Mouse (Mus musculus): ENCODE measurements around the gene Arntl. TPM values are rescaled to one million over a fixed set of nuclear protein-coding genes. Genes with fewer than 3 reads are reported as not detected.
A peak's percentile ranks its signal among the peaks of the same experiment; 100 is the strongest.

Arntl gene
- polyA plus RNA-seq, 1 experiment from 2014 or later: 7.9 TPM

DNA sequence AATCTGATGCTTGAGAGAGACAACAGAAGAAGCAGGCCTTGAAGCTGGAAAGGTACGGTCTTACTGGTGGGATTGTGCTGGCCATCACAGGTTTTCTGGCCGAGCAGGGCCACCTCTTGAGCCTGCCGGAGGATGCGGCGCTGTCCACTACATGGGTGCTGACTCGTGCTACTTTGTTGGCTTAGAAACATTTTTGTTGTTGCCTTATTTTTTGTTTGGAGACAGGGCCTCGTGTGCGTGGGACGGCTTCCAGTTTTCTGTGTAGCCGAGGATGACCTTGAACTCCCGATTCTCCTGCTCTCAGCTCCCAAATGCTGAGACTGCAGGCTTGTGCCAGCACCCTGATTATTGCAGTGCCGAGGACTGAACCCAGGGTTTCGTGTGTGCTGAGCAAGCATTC lies 12.2 kb downstream of the Arntl start:
- H3K27me3 ChIP-seq (replicated peaks; ENCODE audit: control insufficient read depth, insufficient read depth, low read length): no peaks in the 10 kb centered on the region
- no peaks in the 10 kb centered on the region for H3K36me3 ChIP-seq (ENCODE audit: control insufficient read depth, insufficient read depth, low read length)
- 59% methylated on average over 13 of the region's 13 CpGs for WGBS
- ATAC-seq (replicated peaks; ENCODE audit: low FRiP score, low TSS enrichment, low read depth) (no peak), DNase-seq (ENCODE audit: low spot score) (peak; percentile 74)
- no peak overlapping the region for H3K27ac ChIP-seq (ENCODE audit: low read depth)
- H3K9me3 ChIP-seq (ENCODE audit: control insufficient read depth, low read length): no peaks in the 10 kb centered on the region
- no peak overlapping the region for H3K4me3 ChIP-seq (ENCODE audit: low read depth, low read length)
- peaks cover 6% of the 10 kb centered on the region for H3K4me1 ChIP-seq (replicated peaks; ENCODE audit: control insufficient read depth, insufficient read depth, low read length)
- no peak overlapping the region for H3K4me2 ChIP-seq (ENCODE audit: low read length)
- no peak overlapping the region for H3K9ac ChIP-seq (ENCODE audit: low read length)

DNA sequence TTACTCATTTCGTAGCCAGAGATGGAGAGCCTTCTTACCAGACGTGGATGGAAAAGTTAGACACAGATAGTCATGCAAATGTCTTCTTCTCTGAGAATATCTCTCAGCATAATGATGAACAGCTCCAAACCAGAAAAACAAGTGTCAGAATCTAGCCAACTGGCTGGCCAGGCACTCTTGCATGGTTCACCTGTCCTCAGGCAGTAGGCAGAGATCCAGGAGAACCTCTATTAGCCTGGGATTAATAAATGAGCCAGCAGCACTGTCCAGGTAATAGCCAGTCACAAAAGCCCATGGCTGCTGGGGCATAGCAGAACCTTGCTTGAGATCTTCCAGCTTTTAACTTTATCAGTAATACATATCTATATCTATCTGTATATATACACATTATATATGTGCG lies 12.6 kb downstream of the Arntl start:
- no peak overlapping the region for H3K4me3 ChIP-seq (ENCODE audit: low read depth, low read length)
- no peak for ATAC-seq (replicated peaks; ENCODE audit: low FRiP score, low TSS enrichment, low read depth)
- peaks cover 1% of the 10 kb centered on the region; the same call in 1 of the 2 replicates for H3K4me1 ChIP-seq (replicated peaks; ENCODE audit: control insufficient read depth, insufficient read depth, low read length)
- H3K27me3 ChIP-seq (replicated peaks; ENCODE audit: control insufficient read depth, insufficient read depth, low read length): no peaks in the 10 kb centered on the region
- no peak for DNase-seq (ENCODE audit: low spot score)
- no peak overlapping the region for H3K4me2 ChIP-seq (ENCODE audit: low read length)
- no peak overlapping the region for H3K27ac ChIP-seq (ENCODE audit: low read depth)
- WGBS: 86% methylated on average over 3 of the region's 3 CpGs
- H3K36me3 ChIP-seq (ENCODE audit: control insufficient read depth, insufficient read depth, low read length): no peaks in the 10 kb centered on the region
- H3K9me3 ChIP-seq (ENCODE audit: control insufficient read depth, low read length): no peaks in the 10 kb centered on the region
- H3K9ac ChIP-seq (ENCODE audit: low read length): no peak overlapping the region

DNA sequence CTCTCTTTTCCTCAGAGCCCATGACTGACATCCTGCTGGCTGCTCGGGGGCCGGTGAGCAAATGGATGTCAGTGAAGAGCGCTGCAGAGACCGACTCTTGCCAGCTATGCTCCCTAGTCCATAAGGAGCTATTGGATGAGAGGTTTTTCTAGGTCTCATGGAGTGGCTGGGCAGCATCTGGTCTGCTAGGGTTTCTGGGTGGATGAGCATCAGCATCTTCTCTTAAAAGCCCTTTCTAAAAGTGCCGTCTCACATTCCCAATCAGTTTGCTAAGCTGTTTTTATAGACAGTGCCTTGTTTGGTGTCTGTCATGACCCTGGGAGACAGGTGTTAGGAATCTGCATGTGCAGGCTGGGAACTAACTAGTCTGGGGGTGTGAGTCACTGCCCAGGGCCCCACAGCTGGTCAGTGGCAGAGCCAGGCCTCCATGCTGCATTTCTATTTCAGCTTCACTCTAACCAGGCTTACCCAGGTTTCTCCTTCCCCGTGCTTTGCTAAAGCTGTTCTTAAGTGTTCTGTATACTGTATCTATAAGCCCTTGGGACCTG lies 13.5 kb downstream of the Arntl start:
- H3K9me3 ChIP-seq (ENCODE audit: control insufficient read depth, low read length): no peaks in the 10 kb centered on the region
- WGBS: 72% methylated on average over 6 of the region's 6 CpGs
- H3K27ac ChIP-seq (ENCODE audit: low read depth): no peak overlapping the region
- no peaks in the 10 kb centered on the region for H3K27me3 ChIP-seq (replicated peaks; ENCODE audit: control insufficient read depth, insufficient read depth, low read length)
- ATAC-seq (replicated peaks; ENCODE audit: low FRiP score, low TSS enrichment, low read depth): no peak
- H3K9ac ChIP-seq (ENCODE audit: low read length): no peak overlapping the region
- H3K4me3 ChIP-seq (ENCODE audit: low read depth, low read length): no peak overlapping the region
- no peaks in the 10 kb centered on the region for H3K4me1 ChIP-seq (replicated peaks; ENCODE audit: control insufficient read depth, insufficient read depth, low read length)
- no peaks in the 10 kb centered on the region for H3K36me3 ChIP-seq (ENCODE audit: control insufficient read depth, insufficient read depth, low read length)
- DNase-seq (ENCODE audit: low spot score): no peak
- H3K4me2 ChIP-seq (ENCODE audit: low read length): no peak overlapping the region

DNA sequence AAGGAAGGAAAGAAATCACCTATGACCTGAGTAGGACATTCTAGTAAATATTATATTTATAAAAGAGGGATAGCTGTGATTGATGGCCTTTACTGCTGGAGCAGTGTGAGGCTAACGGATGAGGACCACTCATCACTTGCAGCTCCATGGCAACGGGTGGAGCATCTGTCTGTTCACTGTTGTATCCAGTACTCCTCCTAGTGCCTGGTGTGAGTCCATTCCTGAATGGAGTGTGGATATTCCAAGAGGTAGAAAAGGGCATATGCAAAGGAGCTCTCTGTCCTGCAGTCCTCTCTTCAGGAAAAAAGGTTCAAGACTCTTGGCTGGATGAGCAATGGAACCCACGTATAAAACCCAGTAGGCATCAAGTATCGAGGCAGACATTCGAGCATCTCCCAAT lies 15.6 kb downstream of the Arntl start:
- WGBS: 82% methylated on average over 5 of the region's 5 CpGs
- DNase-seq (ENCODE audit: low spot score) (no peak), ATAC-seq (replicated peaks; ENCODE audit: low FRiP score, low TSS enrichment, low read depth) (no peak)
- H3K9me3 ChIP-seq (ENCODE audit: control insufficient read depth, low read length): no peaks in the 10 kb centered on the region
- no peak overlapping the region for H3K4me2 ChIP-seq (ENCODE audit: low read length)
- H3K4me3 ChIP-seq (ENCODE audit: low read depth, low read length): no peak overlapping the region
- H3K4me1 ChIP-seq (replicated peaks; ENCODE audit: control insufficient read depth, insufficient read depth, low read length): no peaks in the 10 kb centered on the region
- H3K9ac ChIP-seq (ENCODE audit: low read length): no peak overlapping the region
- no peaks in the 10 kb centered on the region for H3K27me3 ChIP-seq (replicated peaks; ENCODE audit: control insufficient read depth, insufficient read depth, low read length)
- no peak overlapping the region for H3K27ac ChIP-seq (ENCODE audit: low read depth)
- no peaks in the 10 kb centered on the region for H3K36me3 ChIP-seq (ENCODE audit: control insufficient read depth, insufficient read depth, low read length)

DNA sequence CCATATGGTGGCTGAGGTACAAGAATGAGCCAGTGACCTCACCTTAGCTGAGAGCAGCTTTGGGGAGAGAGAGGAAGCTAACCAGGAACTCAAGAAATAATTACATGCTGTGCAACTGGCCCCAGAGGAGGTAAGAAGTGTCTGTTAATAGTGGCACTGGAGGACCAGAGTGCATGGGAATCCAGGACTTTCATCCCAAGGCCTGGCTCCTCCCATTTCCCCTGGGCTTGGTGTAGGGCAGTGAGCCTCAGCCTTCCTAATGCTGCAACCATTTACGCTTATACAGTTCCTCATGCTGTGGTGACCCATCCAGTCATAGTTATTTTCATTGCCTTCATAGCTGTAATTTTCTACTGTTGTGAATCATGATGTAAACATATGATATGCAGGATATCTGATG lies 17.4 kb downstream of the Arntl start:
- 89% methylated on average over 1 of the region's 1 CpGs for WGBS
- DNase-seq (ENCODE audit: low spot score): no peak
- Histone ChIP-seq H3K27ac (ENCODE audit: low read depth) (no peak overlapping the region), H3K4me3 (ENCODE audit: low read depth, low read length) (no peak overlapping the region), H3K9ac (ENCODE audit: low read length) (no peak overlapping the region), H3K27me3 (replicated peaks; ENCODE audit: control insufficient read depth, insufficient read depth, low read length) (no peaks in the 10 kb centered on the region), H3K4me2 (ENCODE audit: low read length) (no peak overlapping the region), H3K9me3 (ENCODE audit: control insufficient read depth, low read length) (no peaks in the 10 kb centered on the region), H3K36me3 (ENCODE audit: control insufficient read depth, insufficient read depth, low read length) (no peaks in the 10 kb centered on the region), H3K4me1 (replicated peaks; ENCODE audit: control insufficient read depth, insufficient read depth, low read length) (no peaks in the 10 kb centered on the region)
- no peak for ATAC-seq (replicated peaks; ENCODE audit: low FRiP score, low TSS enrichment, low read depth)

DNA sequence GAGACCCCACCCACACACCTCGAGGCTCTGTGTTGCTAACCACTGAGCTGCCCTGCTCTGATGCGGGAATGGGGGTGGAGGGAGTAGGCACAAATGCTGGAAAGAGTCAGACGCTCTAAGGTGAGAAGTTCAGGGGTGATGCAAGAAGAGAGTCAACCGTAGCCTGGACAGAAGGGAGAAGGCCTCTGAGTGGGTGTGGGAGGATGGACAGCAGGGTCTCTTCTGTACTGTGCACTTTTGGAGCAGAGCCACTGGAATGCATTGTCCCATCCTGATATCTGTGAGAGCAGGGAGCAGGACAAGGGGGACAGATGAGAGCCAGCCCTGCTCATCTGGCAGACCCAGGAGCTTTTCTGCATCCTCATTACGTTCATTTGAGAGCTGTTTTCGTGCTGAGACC lies 21.2 kb downstream of the Arntl start:
- Histone ChIP-seq H3K9me3 (ENCODE audit: control insufficient read depth, low read length) (no peaks in the 10 kb centered on the region), H3K4me2 (ENCODE audit: low read length) (no peak overlapping the region), H3K9ac (ENCODE audit: low read length) (no peak overlapping the region), H3K36me3 (ENCODE audit: control insufficient read depth, insufficient read depth, low read length) (no peaks in the 10 kb centered on the region), H3K4me1 (replicated peaks; ENCODE audit: control insufficient read depth, insufficient read depth, low read length) (no peaks in the 10 kb centered on the region), H3K27me3 (replicated peaks; ENCODE audit: control insufficient read depth, insufficient read depth, low read length) (no peaks in the 10 kb centered on the region), H3K27ac (ENCODE audit: low read depth) (no peak overlapping the region), H3K4me3 (ENCODE audit: low read depth, low read length) (no peak overlapping the region)
- no peak for DNase-seq (ENCODE audit: low spot score)
- ATAC-seq (replicated peaks; ENCODE audit: low FRiP score, low TSS enrichment, low read depth): no peak
- WGBS: 69% methylated on average over 6 of the region's 6 CpGs

DNA sequence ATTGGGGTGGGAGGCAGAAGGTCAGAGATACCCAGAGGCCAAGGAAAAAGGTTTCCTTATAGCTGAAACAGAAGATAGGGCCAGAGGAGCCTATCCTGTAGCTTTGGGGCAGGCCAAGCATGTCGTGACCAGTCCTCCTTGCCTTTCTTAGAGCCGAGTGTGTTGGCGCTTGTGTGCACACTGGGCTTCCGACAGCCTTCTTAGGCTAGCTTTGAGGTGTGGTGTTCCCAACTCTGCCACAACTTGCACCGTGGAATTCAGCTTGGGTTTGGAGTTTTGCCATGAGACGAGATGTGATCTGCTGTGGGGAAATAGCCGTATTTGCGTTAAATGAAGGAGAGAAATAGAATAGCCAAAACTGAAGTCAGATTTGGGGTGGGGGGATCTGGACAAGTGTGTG lies 28.9 kb downstream of the Arntl start:
- 91% methylated on average over 8 of the region's 8 CpGs for WGBS
- H3K4me3 ChIP-seq (ENCODE audit: low read depth, low read length): no peak overlapping the region
- H3K9me3 ChIP-seq (ENCODE audit: control insufficient read depth, low read length): no peaks in the 10 kb centered on the region
- no peak overlapping the region for H3K27ac ChIP-seq (ENCODE audit: low read depth)
- H3K4me1 ChIP-seq (replicated peaks; ENCODE audit: control insufficient read depth, insufficient read depth, low read length): no peaks in the 10 kb centered on the region
- DNase-seq (ENCODE audit: low spot score): no peak
- no peaks in the 10 kb centered on the region for H3K27me3 ChIP-seq (replicated peaks; ENCODE audit: control insufficient read depth, insufficient read depth, low read length)
- H3K36me3 ChIP-seq (ENCODE audit: control insufficient read depth, insufficient read depth, low read length): no peaks in the 10 kb centered on the region
- no peak for ATAC-seq (replicated peaks; ENCODE audit: low FRiP score, low TSS enrichment, low read depth)
- no peak overlapping the region for H3K4me2 ChIP-seq (ENCODE audit: low read length)
- no peak overlapping the region for H3K9ac ChIP-seq (ENCODE audit: low read length)

DNA sequence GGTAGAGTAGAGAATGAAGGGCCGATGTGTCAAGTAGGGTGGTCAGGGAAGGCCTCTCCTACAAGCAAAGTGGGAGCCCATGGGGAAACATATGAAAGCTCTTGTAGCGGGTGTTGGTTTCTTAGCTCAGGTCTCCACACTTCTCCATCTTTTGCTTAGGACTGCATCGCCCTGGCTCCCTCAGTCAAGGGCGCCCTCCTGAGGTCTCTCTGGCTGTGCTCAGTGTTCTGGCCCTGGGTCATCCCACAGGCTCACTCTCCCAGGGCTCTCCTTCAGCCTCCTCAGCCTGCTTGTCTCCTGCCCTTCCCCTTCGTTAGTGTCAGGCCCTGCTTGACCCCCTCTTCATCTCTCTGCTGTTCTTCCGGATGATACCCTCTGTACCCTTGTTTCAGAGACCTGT lies 31.1 kb downstream of the Arntl start:
- no peak for DNase-seq (ENCODE audit: low spot score)
- Histone ChIP-seq H3K9ac (ENCODE audit: low read length) (no peak overlapping the region), H3K27ac (ENCODE audit: low read depth) (no peak overlapping the region), H3K4me2 (ENCODE audit: low read length) (no peak overlapping the region), H3K4me3 (ENCODE audit: low read depth, low read length) (no peak overlapping the region), H3K9me3 (ENCODE audit: control insufficient read depth, low read length) (no peaks in the 10 kb centered on the region), H3K4me1 (replicated peaks; ENCODE audit: control insufficient read depth, insufficient read depth, low read length) (0 out of 2 replicates have a peak, but pooled peaks cover 7% of the 10 kb centered on the region), H3K27me3 (replicated peaks; ENCODE audit: control insufficient read depth, insufficient read depth, low read length) (no peaks in the 10 kb centered on the region), H3K36me3 (ENCODE audit: control insufficient read depth, insufficient read depth, low read length) (no peaks in the 10 kb centered on the region)
- no peak for ATAC-seq (replicated peaks; ENCODE audit: low FRiP score, low TSS enrichment, low read depth)
- 77% methylated on average over 6 of the region's 6 CpGs for WGBS

DNA sequence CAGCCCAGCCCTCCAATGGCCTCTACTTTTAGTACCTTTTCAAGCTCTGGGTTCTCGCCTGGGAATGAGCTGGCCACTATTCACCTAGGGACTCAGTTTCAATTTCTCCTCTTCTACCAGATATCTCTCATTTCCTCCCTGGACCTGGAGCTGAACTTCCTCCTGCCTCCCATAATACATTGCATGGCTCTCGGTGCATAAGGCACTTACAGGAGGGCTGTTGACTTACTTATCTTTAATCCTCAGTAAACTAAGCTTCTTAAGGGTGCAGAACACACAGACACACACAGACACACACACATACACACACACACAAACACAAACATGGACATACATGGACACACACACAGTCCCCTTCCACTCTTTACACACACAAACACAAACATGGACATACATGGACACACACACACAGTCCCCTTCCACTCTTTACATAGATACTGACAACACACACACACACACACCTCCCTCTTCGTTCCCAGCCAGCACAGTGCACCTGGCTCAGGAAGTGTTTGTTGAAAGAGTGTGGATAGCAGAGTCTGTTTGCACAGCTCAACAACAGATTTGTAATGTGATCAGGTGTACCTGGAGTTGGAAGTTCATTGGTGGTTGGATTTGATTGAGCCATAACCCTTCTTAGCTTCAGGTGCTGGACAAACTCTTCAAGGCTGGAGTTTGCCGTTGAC lies 32.3 kb downstream of the Arntl start:
- Histone ChIP-seq H3K9ac (ENCODE audit: low read length) (no peak overlapping the region), H3K36me3 (ENCODE audit: control insufficient read depth, insufficient read depth, low read length) (no peaks in the 10 kb centered on the region), H3K4me1 (replicated peaks; ENCODE audit: control insufficient read depth, insufficient read depth, low read length) (0 out of 2 replicates have a peak, but pooled peaks cover 7% of the 10 kb centered on the region), H3K27me3 (replicated peaks; ENCODE audit: control insufficient read depth, insufficient read depth, low read length) (no peaks in the 10 kb centered on the region), H3K4me2 (ENCODE audit: low read length) (no peak overlapping the region), H3K4me3 (ENCODE audit: low read depth, low read length) (no peak overlapping the region), H3K9me3 (ENCODE audit: control insufficient read depth, low read length) (no peaks in the 10 kb centered on the region), H3K27ac (ENCODE audit: low read depth) (no peak overlapping the region)
- no peak for DNase-seq (ENCODE audit: low spot score)
- WGBS: 69% methylated on average over 4 of the region's 4 CpGs
- ATAC-seq (replicated peaks; ENCODE audit: low FRiP score, low TSS enrichment, low read depth): 0 out of 2 replicates have a peak, but pooled peaks have one; percentile 32
